Mouse (Mus musculus) C2C12 (cell line): ENCODE measurements at regions not wholly inside any gene's neighbourhood (a gene's known extent, or its start where the extent isn't known, plus 50 kb on each side); places are given as distances from the start of the nearest gene placed in this dataset.

ENCODE experiments used
- CTCF ChIP-seq: IDR thresholded peaks from one replicate; pipeline ENCODE4 v1.5.1; 2011; ENCODE audit not compliant: control insufficient read depth, insufficient read depth, insufficient read length
- FOSL1 ChIP-seq: IDR thresholded peaks from one replicate; pipeline ENCODE4 v1.8.0; 2011; ENCODE audit warnings: mild to moderate bottlenecking, low read length; ENCODE audit not compliant: poor library complexity, insufficient read depth, severe bottlenecking
- USF1 ChIP-seq: IDR thresholded peaks from one replicate; pipeline ENCODE4 v1.6.1; 2011; ENCODE audit warnings: low read depth, mild to moderate bottlenecking, control low read depth, moderate library complexity

- TF ChIP-seq CTCF (no peak), USF1 (no peak), FOSL1 (no peak)
These were observed 77.4 kb downstream of the Mtx3 start for GRCm38 (mm10) chr13:92921936-92922335.
